Mouse (Mus musculus): ENCODE data around the gene Fignl2. TPM values are rescaled to one million over a fixed set of nuclear protein-coding genes. Genes with fewer than 3 reads are reported as not detected.

The Fignl2 gene
- polyA plus RNA-seq, 1 experiment from 2014 or later = 2.1 TPM

GRCm38 (mm10) chr15:101042613-101043012 lies 35.8 kb downstream of the Fignl2 start:
- no peak for ATAC-seq (ENCODE audit: low FRiP score)

DNA sequence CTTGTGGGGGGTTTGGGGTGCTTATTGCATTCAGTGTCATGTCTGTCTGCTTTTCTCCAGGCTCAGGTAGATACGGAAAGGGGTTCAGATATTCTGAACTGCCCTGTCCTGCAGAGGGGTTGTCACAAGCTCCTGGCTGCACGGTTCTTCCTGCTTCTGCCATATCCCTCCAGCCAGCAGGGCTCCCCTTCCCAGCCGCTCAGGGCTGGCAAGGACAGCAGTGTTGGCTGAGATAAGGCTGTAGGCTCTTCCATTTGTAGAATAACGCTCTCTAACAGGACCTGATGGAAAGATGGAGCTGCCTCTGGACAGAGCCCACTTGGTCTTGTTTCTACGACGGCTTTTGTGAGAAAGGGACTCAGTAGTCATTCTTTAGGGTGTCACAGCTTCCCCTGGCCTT lies 36.4 kb downstream of the Fignl2 start:
- ATAC-seq (ENCODE audit: low FRiP score) (no peak), DNase-seq (ENCODE audit: low spot score) (no peak)
- Histone ChIP-seq H3K36me3 (ENCODE audit: control insufficient read depth, insufficient read depth, low read length) (no peaks in the 10 kb centered on the region; the same call in 1 of the 2 replicates), H3K9me3 (ENCODE audit: control insufficient read depth, low read length) (no peaks in the 10 kb centered on the region), H3K9ac (ENCODE audit: low read depth, low read length) (no peak overlapping the region), H3K4me2 (replicated peaks; ENCODE audit: low read depth, low read length) (no peak overlapping the region), H3K4me1 (replicated peaks; ENCODE audit: control insufficient read depth, insufficient read depth, low read length) (peaks cover 8% of the 10 kb centered on the region), H3K4me3 (ENCODE audit: low read depth, low read length) (no peak overlapping the region), H3K27ac (ENCODE audit: low read depth, low read length) (no peak overlapping the region), H3K27me3 (ENCODE audit: control insufficient read depth, insufficient read depth, low read length) (peaks cover 29% of the 10 kb centered on the region)
- WGBS = 68% methylated on average over 6 of the region's 6 CpGs

More at GRCm38 (mm10) chr15:101042613-101043012, 35.8 kb downstream of the Fignl2 start:
- Histone ChIP-seq H3K9me3 (ENCODE audit: control insufficient read depth, low read length) (no peaks in the 10 kb centered on the region), H3K27me3 (ENCODE audit: control insufficient read depth, insufficient read depth, low read length) (peaks cover 29% of the 10 kb centered on the region), H3K36me3 (ENCODE audit: control insufficient read depth, insufficient read depth, low read length) (no peaks in the 10 kb centered on the region; the same call in 1 of the 2 replicates), H3K4me1 (replicated peaks; ENCODE audit: control insufficient read depth, insufficient read depth, low read length) (peaks cover 11% of the 10 kb centered on the region), H3K27ac (ENCODE audit: low read depth, low read length) (no peak overlapping the region), H3K4me3 (ENCODE audit: low read depth, low read length) (no peak overlapping the region), H3K9ac (ENCODE audit: low read depth, low read length) (no peak overlapping the region), H3K4me2 (replicated peaks; ENCODE audit: low read depth, low read length) (no peak overlapping the region)
- 27% methylated on average over 6 of the region's 6 CpGs for WGBS
- DNase-seq (ENCODE audit: low spot score) = peak; percentile 85

DNA sequence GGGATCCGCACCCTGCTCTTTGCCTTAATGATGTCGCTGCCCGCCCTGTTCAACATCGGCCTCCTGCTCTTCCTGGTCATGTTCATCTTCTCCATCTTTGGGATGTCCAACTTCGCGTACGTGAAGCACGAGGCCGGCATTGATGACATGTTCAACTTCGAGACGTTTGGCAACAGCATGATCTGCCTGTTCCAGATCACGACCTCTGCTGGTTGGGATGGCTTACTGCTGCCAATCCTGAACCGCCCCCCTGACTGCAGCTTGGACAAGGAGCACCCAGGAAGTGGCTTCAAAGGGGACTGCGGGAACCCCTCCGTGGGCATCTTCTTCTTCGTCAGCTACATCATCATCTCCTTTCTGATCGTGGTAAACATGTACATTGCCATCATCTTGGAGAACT lies 38.7 kb downstream of the Fignl2 start:
- 0 out of 2 replicates have a peak, but pooled peaks cover 2% of the 10 kb centered on the region for H3K4me1 ChIP-seq (replicated peaks; ENCODE audit: control insufficient read depth, insufficient read depth, low read length)
- H3K9me3 ChIP-seq (ENCODE audit: control insufficient read depth, low read length) = no peaks in the 10 kb centered on the region
- no peak for DNase-seq (ENCODE audit: low spot score)
- H3K27me3 ChIP-seq (ENCODE audit: control insufficient read depth, insufficient read depth, low read length) = peaks cover 9% of the 10 kb centered on the region
- H3K4me3 ChIP-seq (ENCODE audit: low read depth, low read length) = no peak overlapping the region
- H3K9ac ChIP-seq (ENCODE audit: low read depth, low read length) = no peak overlapping the region
- peaks cover 2% of the 10 kb centered on the region; the same call in 1 of the 2 replicates for H3K36me3 ChIP-seq (ENCODE audit: control insufficient read depth, insufficient read depth, low read length)
- no peak for ATAC-seq (ENCODE audit: low FRiP score)
- no peak overlapping the region for H3K4me2 ChIP-seq (replicated peaks; ENCODE audit: low read depth, low read length)
- H3K27ac ChIP-seq (ENCODE audit: low read depth, low read length) = no peak overlapping the region
- 56% methylated on average over 17 of the region's 17 CpGs for WGBS

DNA sequence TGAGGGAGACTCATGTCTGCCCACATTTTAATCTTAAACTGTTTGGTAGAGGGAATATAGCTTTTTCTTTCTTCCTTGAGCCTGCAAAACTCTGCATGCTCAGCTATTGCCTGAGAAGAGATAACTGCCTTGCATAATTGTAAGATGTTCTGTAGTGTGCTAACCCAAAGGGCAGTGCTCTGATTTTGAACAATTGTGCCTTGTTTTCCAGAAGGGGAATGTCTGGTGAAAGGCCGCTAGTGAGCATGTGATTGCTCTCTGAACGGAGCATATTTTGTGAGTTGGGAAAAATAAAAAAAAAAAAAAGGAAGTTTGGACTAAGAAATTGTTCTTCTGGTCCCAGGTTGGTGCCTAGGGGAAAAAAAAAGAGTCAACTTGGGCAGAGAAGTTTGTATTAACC lies 49.4 kb downstream of the Fignl2 start:
- Histone ChIP-seq H3K4me2 (replicated peaks; ENCODE audit: low read depth, low read length) (no peak overlapping the region), H3K9me3 (ENCODE audit: control insufficient read depth, low read length) (no peaks in the 10 kb centered on the region), H3K27ac (ENCODE audit: low read depth, low read length) (no peak overlapping the region), H3K4me3 (ENCODE audit: low read depth, low read length) (no peak overlapping the region), H3K36me3 (ENCODE audit: control insufficient read depth, insufficient read depth, low read length) (no peaks in the 10 kb centered on the region), H3K27me3 (ENCODE audit: control insufficient read depth, insufficient read depth, low read length) (no peaks in the 10 kb centered on the region), H3K9ac (ENCODE audit: low read depth, low read length) (no peak overlapping the region), H3K4me1 (replicated peaks; ENCODE audit: control insufficient read depth, insufficient read depth, low read length) (no peaks in the 10 kb centered on the region; the same call in 1 of the 2 replicates)
- 72% methylated on average over 2 of the region's 2 CpGs for WGBS
- DNase-seq (ENCODE audit: low spot score) (no peak), ATAC-seq (ENCODE audit: low FRiP score) (no peak)

- 0 out of 2 replicates have a peak, but pooled peaks cover 2% of the 10 kb centered on the region for H3K36me3 ChIP-seq (ENCODE audit: control insufficient read depth, insufficient read depth, low read length)
- 90% methylated on average over 6 of the region's 6 CpGs for WGBS
- no peak overlapping the region for H3K9ac ChIP-seq (ENCODE audit: low read depth, low read length)
- ATAC-seq (ENCODE audit: low FRiP score) (no peak), DNase-seq (ENCODE audit: low spot score) (no peak)
- H3K4me3 ChIP-seq (ENCODE audit: low read depth, low read length) = no peak overlapping the region
- H3K4me2 ChIP-seq (replicated peaks; ENCODE audit: low read depth, low read length) = no peak overlapping the region
- no peaks in the 10 kb centered on the region for H3K27me3 ChIP-seq (ENCODE audit: control insufficient read depth, insufficient read depth, low read length)
- H3K9me3 ChIP-seq (ENCODE audit: control insufficient read depth, low read length) = no peaks in the 10 kb centered on the region
- no peak overlapping the region for H3K27ac ChIP-seq (ENCODE audit: low read depth, low read length)
- no peaks in the 10 kb centered on the region; the same call in 1 of the 2 replicates for H3K4me1 ChIP-seq (replicated peaks; ENCODE audit: control insufficient read depth, insufficient read depth, low read length)
Observed at GRCm38 (mm10) chr15:101011352-101011751, 67.0 kb downstream of the Fignl2 start.

DNA sequence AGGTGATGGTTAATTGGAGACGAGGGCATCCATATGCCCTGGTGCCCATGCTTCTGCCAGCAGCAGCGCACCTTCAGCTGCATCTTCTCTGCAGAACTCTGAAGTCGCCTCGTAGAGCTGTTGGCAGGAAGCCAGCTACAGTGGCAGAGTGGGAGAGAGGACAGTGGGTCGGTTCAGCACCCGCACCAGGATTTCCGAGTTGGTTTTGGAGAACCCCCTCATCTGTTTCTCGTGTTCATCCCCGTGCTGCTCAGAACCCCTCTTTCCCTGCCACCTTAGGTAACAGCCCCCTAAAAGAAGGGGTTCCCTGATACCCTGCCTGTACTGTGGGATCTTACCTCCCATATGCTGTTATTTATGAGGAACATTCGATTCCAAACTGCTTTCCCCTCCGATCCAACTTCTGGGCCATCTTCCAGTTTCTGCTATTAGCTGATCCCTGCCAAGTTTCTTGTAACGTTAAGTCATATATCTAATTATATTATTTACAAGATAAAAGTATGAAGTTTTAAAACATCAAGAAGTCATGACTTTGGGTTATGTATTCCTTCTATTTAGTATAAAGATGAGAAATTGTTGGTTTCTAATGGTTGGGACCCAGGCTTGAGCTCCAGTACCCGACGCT lies 69.9 kb downstream of the Fignl2 start:
- Histone ChIP-seq H3K27ac (ENCODE audit: low read depth, low read length) (no peak overlapping the region), H3K4me3 (ENCODE audit: low read depth, low read length) (no peak overlapping the region), H3K36me3 (ENCODE audit: control insufficient read depth, insufficient read depth, low read length) (no peaks in the 10 kb centered on the region), H3K27me3 (ENCODE audit: control insufficient read depth, insufficient read depth, low read length) (no peaks in the 10 kb centered on the region), H3K9ac (ENCODE audit: low read depth, low read length) (no peak overlapping the region), H3K9me3 (ENCODE audit: control insufficient read depth, low read length) (no peaks in the 10 kb centered on the region), H3K4me2 (replicated peaks; ENCODE audit: low read depth, low read length) (no peak overlapping the region), H3K4me1 (replicated peaks; ENCODE audit: control insufficient read depth, insufficient read depth, low read length) (no peaks in the 10 kb centered on the region; the same call in 1 of the 2 replicates)
- 94% methylated on average over 14 of the region's 14 CpGs for WGBS
- DNase-seq (ENCODE audit: low spot score) (no peak), ATAC-seq (ENCODE audit: low FRiP score) (no peak)

GRCm38 (mm10) chr15:101007236-101007635 lies 71.1 kb downstream of the Fignl2 start:
- Histone ChIP-seq H3K4me1 (replicated peaks; ENCODE audit: control insufficient read depth, insufficient read depth, low read length) (no peaks in the 10 kb centered on the region; the same call in 1 of the 2 replicates), H3K27me3 (ENCODE audit: control insufficient read depth, insufficient read depth, low read length) (no peaks in the 10 kb centered on the region), H3K27ac (ENCODE audit: low read depth, low read length) (no peak overlapping the region), H3K36me3 (ENCODE audit: control insufficient read depth, insufficient read depth, low read length) (no peaks in the 10 kb centered on the region), H3K9me3 (ENCODE audit: control insufficient read depth, low read length) (no peaks in the 10 kb centered on the region), H3K4me3 (ENCODE audit: low read depth, low read length) (no peak overlapping the region), H3K9ac (ENCODE audit: low read depth, low read length) (no peak overlapping the region), H3K4me2 (replicated peaks; ENCODE audit: low read depth, low read length) (no peak overlapping the region)
- WGBS = 78% methylated on average over 7 of the region's 7 CpGs
- no peak for ATAC-seq (ENCODE audit: low FRiP score)
- DNase-seq (ENCODE audit: low spot score) = no peak

GRCm38 (mm10) chr15:101006251-101007040 lies 71.9 kb downstream of the Fignl2 start:
- peak; percentile 66; the same call in 1 of the 2 replicates for ATAC-seq (ENCODE audit: low FRiP score)
- DNase-seq (ENCODE audit: low spot score) = peak; percentile 65
- no peaks in the 10 kb centered on the region for H3K27me3 ChIP-seq (ENCODE audit: control insufficient read depth, insufficient read depth, low read length)
- no peak overlapping the region for H3K27ac ChIP-seq (ENCODE audit: low read depth, low read length)
- H3K4me3 ChIP-seq (ENCODE audit: low read depth, low read length) = peak overlapping the region; percentile 15
- peak overlapping the region; percentile 37 for H3K4me2 ChIP-seq (replicated peaks; ENCODE audit: low read depth, low read length)
- no peaks in the 10 kb centered on the region for H3K9me3 ChIP-seq (ENCODE audit: control insufficient read depth, low read length)
- WGBS = 14% methylated on average over 14 of the region's 15 CpGs
- H3K36me3 ChIP-seq (ENCODE audit: control insufficient read depth, insufficient read depth, low read length) = no peaks in the 10 kb centered on the region
- H3K9ac ChIP-seq (ENCODE audit: low read depth, low read length) = peak overlapping the region; percentile 8; the same call in 1 of the 2 replicates
- H3K4me1 ChIP-seq (replicated peaks; ENCODE audit: control insufficient read depth, insufficient read depth, low read length) = no peaks in the 10 kb centered on the region; the same call in 1 of the 2 replicates

Measured in hindbrain, embryonic 11.5 days (tissue).